Mouse (Mus musculus): Measurements from ENCODE around the gene Azi2. TPM values are rescaled to one million over a fixed set of nuclear protein-coding genes. Genes with fewer than 3 reads are reported as not detected.

Azi2 gene
- 71.0 and 74.7 TPM in 2 replicates for polyA plus RNA-seq (2015; fragmentation: Nextera tagmentation; extraction: Ambion mirVana)

GRCm38 (mm10) chr9:118040218-118041021 lies at the start of gene Azi2:
Azi2 (plus strand) TSS chr9:118040499.
- Histone ChIP-seq H3K36me3 (0 out of 2 replicates have a peak, but pooled peaks cover 6% of the 10 kb centered on the region), H3K9me3 (replicated peaks) (no peaks in the 10 kb centered on the region), H3K27me3 (no peaks in the 10 kb centered on the region), H3K4me3 (replicated peaks) (peak within 1 kb of the TSS; percentile 89), H3K4me1 (peaks cover 14% of the 10 kb centered on the region), H3K9ac (peak within 1 kb of the TSS; percentile 76), H3K4me2 (peak within 1 kb of the TSS; percentile 80), H3K27ac (peak within 1 kb of the TSS; percentile 97)
- under 1% methylated on average over 81 of the region's 87 CpGs for WGBS
- ATAC-seq (replicated peaks; ENCODE audit: low FRiP score): peak; percentile 99

- Histone ChIP-seq H3K9ac (no peak overlapping the region), H3K4me2 (no peak overlapping the region), H3K4me1 (no peaks in the 10 kb centered on the region), H3K27me3 (no peaks in the 10 kb centered on the region), H3K4me3 (replicated peaks) (no peak overlapping the region), H3K9me3 (replicated peaks) (no peaks in the 10 kb centered on the region), H3K36me3 (no peaks in the 10 kb centered on the region), H3K27ac (no peak overlapping the region)
- 91% methylated on average over 5 of the region's 5 CpGs for WGBS
- no peak for ATAC-seq (replicated peaks; ENCODE audit: low FRiP score)
Measured at GRCm38 (mm10) chr9:117996631-117997030, 43.7 kb upstream of the Azi2 start.

- Histone ChIP-seq H3K4me2 (no peak overlapping the region), H3K27me3 (no peaks in the 10 kb centered on the region), H3K9me3 (replicated peaks) (no peaks in the 10 kb centered on the region), H3K36me3 (no peaks in the 10 kb centered on the region), H3K4me3 (replicated peaks) (no peak overlapping the region), H3K9ac (no peak overlapping the region), H3K27ac (no peak overlapping the region), H3K4me1 (no peaks in the 10 kb centered on the region)
- ATAC-seq (replicated peaks; ENCODE audit: low FRiP score): no peak
- WGBS: 84% methylated on average over 3 of the region's 3 CpGs
Measured at GRCm38 (mm10) chr9:118001488-118001887, 38.8 kb upstream of the Azi2 start.

- no peaks in the 10 kb centered on the region for H3K9me3 ChIP-seq (replicated peaks)
- WGBS: 79% methylated on average over 4 of the region's 4 CpGs
- H3K36me3 ChIP-seq: no peaks in the 10 kb centered on the region
- no peaks in the 10 kb centered on the region for H3K4me1 ChIP-seq
- H3K27ac ChIP-seq: no peak overlapping the region
- no peak for ATAC-seq (replicated peaks; ENCODE audit: low FRiP score)
- no peak overlapping the region for H3K9ac ChIP-seq
- H3K27me3 ChIP-seq: no peaks in the 10 kb centered on the region
- no peak overlapping the region for H3K4me2 ChIP-seq
- no peak overlapping the region for H3K4me3 ChIP-seq (replicated peaks)
Measured at GRCm38 (mm10) chr9:118003218-118003886, 36.9 kb upstream of the Azi2 start.

- Histone ChIP-seq H3K36me3 (no peaks in the 10 kb centered on the region), H3K9me3 (replicated peaks) (no peaks in the 10 kb centered on the region), H3K4me1 (no peaks in the 10 kb centered on the region), H3K27me3 (no peaks in the 10 kb centered on the region), H3K27ac (no peak overlapping the region), H3K4me3 (replicated peaks) (no peak overlapping the region), H3K4me2 (no peak overlapping the region), H3K9ac (no peak overlapping the region)
- ATAC-seq (replicated peaks; ENCODE audit: low FRiP score): no peak
- 89% methylated on average over 4 of the region's 4 CpGs for WGBS
Measured at GRCm38 (mm10) chr9:118003937-118004336, 36.4 kb upstream of the Azi2 start.

- no peak overlapping the region for H3K9ac ChIP-seq
- no peak for ATAC-seq (replicated peaks; ENCODE audit: low FRiP score)
- no peak overlapping the region for H3K4me2 ChIP-seq
- no peaks in the 10 kb centered on the region for H3K9me3 ChIP-seq (replicated peaks)
- no peaks in the 10 kb centered on the region for H3K36me3 ChIP-seq
- no peaks in the 10 kb centered on the region for H3K27me3 ChIP-seq
- H3K4me3 ChIP-seq (replicated peaks): no peak overlapping the region
- WGBS: 93% methylated on average over 3 of the region's 3 CpGs
- no peak overlapping the region for H3K27ac ChIP-seq
- H3K4me1 ChIP-seq: no peaks in the 10 kb centered on the region
Measured at GRCm38 (mm10) chr9:118012928-118013327, 27.4 kb upstream of the Azi2 start.

- 74% methylated on average over 2 of the region's 2 CpGs for WGBS
- H3K36me3 ChIP-seq: no peaks in the 10 kb centered on the region
Measured at GRCm38 (mm10) chr9:118024966-118025365, 15.3 kb upstream of the Azi2 start.

GRCm38 (mm10) chr9:118029490-118029889 lies 10.8 kb upstream of the Azi2 start:
- 42% methylated on average over 4 of the region's 4 CpGs for WGBS
- no peaks in the 10 kb centered on the region for H3K4me1 ChIP-seq
- no peak overlapping the region for H3K27ac ChIP-seq
- ATAC-seq (replicated peaks; ENCODE audit: low FRiP score): no peak
- no peaks in the 10 kb centered on the region for H3K9me3 ChIP-seq (replicated peaks)
- no peak overlapping the region for H3K4me2 ChIP-seq
- no peaks in the 10 kb centered on the region for H3K36me3 ChIP-seq
- no peak overlapping the region for H3K9ac ChIP-seq
- no peak overlapping the region for H3K4me3 ChIP-seq (replicated peaks)
- H3K27me3 ChIP-seq: no peaks in the 10 kb centered on the region

More at GRCm38 (mm10) chr9:118024966-118025365, 15.3 kb upstream of the Azi2 start:
- ATAC-seq (replicated peaks; ENCODE audit: low FRiP score): no peak
- Histone ChIP-seq H3K4me2 (no peak overlapping the region), H3K27me3 (no peaks in the 10 kb centered on the region), H3K4me3 (replicated peaks) (no peak overlapping the region), H3K9me3 (replicated peaks) (no peaks in the 10 kb centered on the region), H3K27ac (no peak overlapping the region), H3K9ac (no peak overlapping the region), H3K4me1 (no peaks in the 10 kb centered on the region)

- H3K36me3 ChIP-seq: no peaks in the 10 kb centered on the region
- H3K27ac ChIP-seq: no peak overlapping the region
- WGBS: 81% methylated on average over 1 of the region's 1 CpGs
- H3K4me3 ChIP-seq (replicated peaks): no peak overlapping the region
- no peaks in the 10 kb centered on the region for H3K27me3 ChIP-seq
- H3K4me2 ChIP-seq: no peak overlapping the region
- H3K9me3 ChIP-seq (replicated peaks): no peaks in the 10 kb centered on the region
- no peak for ATAC-seq (replicated peaks; ENCODE audit: low FRiP score)
- H3K4me1 ChIP-seq: no peaks in the 10 kb centered on the region
- no peak overlapping the region for H3K9ac ChIP-seq
Measured at GRCm38 (mm10) chr9:118030252-118030651, 10.0 kb upstream of the Azi2 start.

- Histone ChIP-seq H3K27me3 (no peaks in the 10 kb centered on the region), H3K4me1 (no peaks in the 10 kb centered on the region), H3K27ac (no peak overlapping the region), H3K9ac (no peak overlapping the region), H3K4me2 (no peak overlapping the region), H3K9me3 (replicated peaks) (no peaks in the 10 kb centered on the region), H3K4me3 (replicated peaks) (no peak overlapping the region), H3K36me3 (no peaks in the 10 kb centered on the region)
- WGBS: 30% methylated on average over 2 of the region's 2 CpGs
- no peak for ATAC-seq (replicated peaks; ENCODE audit: low FRiP score)
Measured at GRCm38 (mm10) chr9:118031694-118032093, 8.6 kb upstream of the Azi2 start.

GRCm38 (mm10) chr9:118034990-118035389 lies 5.3 kb upstream of the Azi2 start:
- Histone ChIP-seq H3K36me3 (no peaks in the 10 kb centered on the region), H3K27ac (no peak overlapping the region), H3K4me3 (replicated peaks) (no peak overlapping the region), H3K4me2 (no peak overlapping the region), H3K9ac (no peak overlapping the region), H3K4me1 (no peaks in the 10 kb centered on the region), H3K9me3 (replicated peaks) (no peaks in the 10 kb centered on the region), H3K27me3 (no peaks in the 10 kb centered on the region)
- 84% methylated on average over 3 of the region's 3 CpGs for whole genome bisulfite sequencing
- no peak for ATAC-seq (replicated peaks; ENCODE audit: low FRiP score)

GRCm38 (mm10) chr9:118041022-118041400 lies 712 bp downstream of the Azi2 start:
- Histone ChIP-seq H3K4me2 (peak overlapping the region; percentile 80), H3K27ac (peak overlapping the region; percentile 97), H3K4me1 (peaks cover 14% of the 10 kb centered on the region), H3K9me3 (replicated peaks) (no peaks in the 10 kb centered on the region), H3K36me3 (0 out of 2 replicates have a peak, but pooled peaks cover 6% of the 10 kb centered on the region), H3K9ac (peak overlapping the region; percentile 76), H3K4me3 (replicated peaks) (peak overlapping the region; percentile 89), H3K27me3 (no peaks in the 10 kb centered on the region)
- under 1% methylated on average over 21 of the region's 21 CpGs for WGBS
- no peak for ATAC-seq (replicated peaks; ENCODE audit: low FRiP score)
